Mouse (Mus musculus) liver, postnatal 0 days (tissue): ENCODE results near the gene Ankrd13a.

Experiments
- CTCF ChIP-seq: sonication (generic); IDR thresholded peaks from 2 replicates; pipeline ENCODE4 v1.5.1; 2016; ENCODE audit warnings: antibody characterized with exemption, low read depth
- EP300 ChIP-seq: IDR thresholded peaks from 2 replicates; pipeline ENCODE4 v1.6.1; 2016; ENCODE audit warnings: antibody characterized with exemption, low read depth, mild to moderate bottlenecking

DNA sequence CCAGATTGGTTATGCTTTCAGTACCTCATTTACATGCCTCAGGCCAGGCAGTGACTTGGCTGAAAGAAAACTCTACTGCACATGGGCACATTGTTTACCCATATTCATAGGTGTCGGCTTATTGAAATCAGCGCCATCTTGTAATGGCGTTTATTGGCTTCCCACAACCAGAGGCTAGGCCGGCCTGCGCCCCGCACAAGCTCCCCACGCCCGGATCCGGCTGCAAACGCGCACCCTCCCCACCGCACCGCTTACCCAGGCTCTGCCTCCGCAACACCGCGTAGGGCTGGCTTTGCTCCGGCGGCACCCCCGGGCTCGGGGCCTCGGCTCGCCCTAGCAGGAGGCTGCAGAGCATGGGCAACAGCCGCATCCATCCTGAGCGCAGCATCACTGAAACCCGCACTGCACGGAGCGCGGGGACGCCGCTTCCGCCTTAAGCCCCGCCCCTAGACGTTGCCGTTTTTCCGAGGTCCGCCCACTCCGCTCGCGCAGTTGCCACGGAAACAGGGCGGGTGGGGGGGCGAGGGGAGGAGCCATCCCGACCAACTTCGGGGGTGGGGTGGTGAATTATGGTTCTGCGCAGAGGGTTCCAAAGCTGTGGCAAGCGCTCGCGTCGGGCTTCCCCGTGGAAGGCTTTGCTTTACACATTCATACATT, 39.2 kb downstream of the Ankrd13a start:
- TF ChIP-seq CTCF: no peak
- TF ChIP-seq EP300: no peak
